Mouse (Mus musculus): Measurements from ENCODE around the gene Pga5. TPM values are rescaled to one million over a fixed set of nuclear protein-coding genes. Genes with fewer than 3 reads are reported as not detected.

Gene Pga5
- not detected for polyA plus RNA-seq (2014; fragmentation: Illumina TruSeq; extraction: RNeasy Lipid Tissue Mini Kit (QIAGEN cat#74804); ENCODE audit: low replicate concordance)

GRCm38 (mm10) chr19:10677915-10678771 is at the start of gene Pga5:
Gene Pga5 (minus strand): TSS chr19:10678071.

GRCm38 (mm10) chr19:10688537-10689352 is 10.9 kb upstream of the Pga5 start, which contains the start of gene Vps37c:
Gene Vps37c (plus strand): TSS chr19:10688735.

GRCm38 (mm10) chr19:10634106-10634871 is 43.6 kb downstream of the Pga5 start, which contains the start of gene Vwce:
Gene Vwce (plus strand): TSS chr19:10634213.

Other genes starting within 250 kb of the Pga5 start
- gene Lrrc10b, start 220.6 kb downstream of the Pga5 start, polyA plus RNA-seq (2014; fragmentation: Illumina TruSeq; extraction: RNeasy Lipid Tissue Mini Kit (QIAGEN cat#74804); ENCODE audit: low replicate concordance), result not detected
- not detected for gene Ppp1r32, start 195.1 kb downstream of the Pga5 start, polyA plus RNA-seq (2014; fragmentation: Illumina TruSeq; extraction: RNeasy Lipid Tissue Mini Kit (QIAGEN cat#74804); ENCODE audit: low replicate concordance)
- 66.4 TPM for gene Cpsf7, start 152.8 kb downstream of the Pga5 start, polyA plus RNA-seq (2014; fragmentation: Illumina TruSeq; extraction: RNeasy Lipid Tissue Mini Kit (QIAGEN cat#74804); ENCODE audit: low replicate concordance)
- gene Sdhaf2, start 151.9 kb downstream of the Pga5 start, polyA plus RNA-seq (2014; fragmentation: Illumina TruSeq; extraction: RNeasy Lipid Tissue Mini Kit (QIAGEN cat#74804); ENCODE audit: low replicate concordance), result 51.4 TPM
- 1.3 TPM for gene Tmem216, start 121.8 kb downstream of the Pga5 start, polyA plus RNA-seq (2014; fragmentation: Illumina TruSeq; extraction: RNeasy Lipid Tissue Mini Kit (QIAGEN cat#74804); ENCODE audit: low replicate concordance)
- gene Cyb561a3, start 100.9 kb downstream of the Pga5 start, polyA plus RNA-seq (2014; fragmentation: Illumina TruSeq; extraction: RNeasy Lipid Tissue Mini Kit (QIAGEN cat#74804); ENCODE audit: low replicate concordance), result 2.1 TPM
- gene Tmem138, start 100.7 kb downstream of the Pga5 start, polyA plus RNA-seq (2014; fragmentation: Illumina TruSeq; extraction: RNeasy Lipid Tissue Mini Kit (QIAGEN cat#74804); ENCODE audit: low replicate concordance), result 2.0 TPM
- 63.5 TPM for gene Ddb1, start 72.7 kb downstream of the Pga5 start, polyA plus RNA-seq (2014; fragmentation: Illumina TruSeq; extraction: RNeasy Lipid Tissue Mini Kit (QIAGEN cat#74804); ENCODE audit: low replicate concordance)
- gene Tkfc, start 72.4 kb downstream of the Pga5 start, polyA plus RNA-seq (2014; fragmentation: Illumina TruSeq; extraction: RNeasy Lipid Tissue Mini Kit (QIAGEN cat#74804); ENCODE audit: low replicate concordance), result 29.7 TPM
- gene Vwce, start 43.9 kb downstream of the Pga5 start, polyA plus RNA-seq (2014; fragmentation: Illumina TruSeq; extraction: RNeasy Lipid Tissue Mini Kit (QIAGEN cat#74804); ENCODE audit: low replicate concordance), result 3.6 TPM
- 1.3 TPM for gene Vps37c, start 10.7 kb upstream of the Pga5 start, polyA plus RNA-seq (2014; fragmentation: Illumina TruSeq; extraction: RNeasy Lipid Tissue Mini Kit (QIAGEN cat#74804); ENCODE audit: low replicate concordance)
- not detected for gene Cd5, start 60.9 kb upstream of the Pga5 start, polyA plus RNA-seq (2014; fragmentation: Illumina TruSeq; extraction: RNeasy Lipid Tissue Mini Kit (QIAGEN cat#74804); ENCODE audit: low replicate concordance)
- gene Cd6, start 152.0 kb upstream of the Pga5 start, polyA plus RNA-seq (2014; fragmentation: Illumina TruSeq; extraction: RNeasy Lipid Tissue Mini Kit (QIAGEN cat#74804); ENCODE audit: low replicate concordance), result not detected
- gene Slc15a3, start 161.7 kb upstream of the Pga5 start, polyA plus RNA-seq (2014; fragmentation: Illumina TruSeq; extraction: RNeasy Lipid Tissue Mini Kit (QIAGEN cat#74804); ENCODE audit: low replicate concordance), result 1.2 TPM
- gene Tmem132a, start 191.9 kb upstream of the Pga5 start, polyA plus RNA-seq (2014; fragmentation: Illumina TruSeq; extraction: RNeasy Lipid Tissue Mini Kit (QIAGEN cat#74804); ENCODE audit: low replicate concordance), result not detected
- 1.7 TPM for gene Tmem109, start 203.9 kb upstream of the Pga5 start, polyA plus RNA-seq (2014; fragmentation: Illumina TruSeq; extraction: RNeasy Lipid Tissue Mini Kit (QIAGEN cat#74804); ENCODE audit: low replicate concordance)
- gene Prpf19, start 217.2 kb upstream of the Pga5 start, polyA plus RNA-seq (2014; fragmentation: Illumina TruSeq; extraction: RNeasy Lipid Tissue Mini Kit (QIAGEN cat#74804); ENCODE audit: low replicate concordance), result 17.9 TPM
- not detected for gene Zp1, start 242.6 kb upstream of the Pga5 start, polyA plus RNA-seq (2014; fragmentation: Illumina TruSeq; extraction: RNeasy Lipid Tissue Mini Kit (QIAGEN cat#74804); ENCODE audit: low replicate concordance)

Data from small intestine, adult 10 weeks (tissue).